Mouse (Mus musculus): ENCODE measurements at regions not wholly inside any gene's neighbourhood (a gene's known extent, or its start where the extent isn't known, plus 50 kb on each side); places are given as distances from the start of the nearest gene placed in this dataset.
"Not testable (repeated sequence)": the region's sequence is repeated elsewhere in the genome, so short reads cannot be mapped to it uniquely, and the experiment has no call there.

- DNase-seq (ENCODE audit: low spot score in 2 of 2), result no peak
Measured at GRCm38 (mm10) chr9:4234796-4235195, 74.5 kb downstream of the Aasdhppt start.

- not testable (repeated sequence) for DNase-seq (ENCODE audit: low spot score in 2 of 2)
Measured at GRCm38 (mm10) chr9:4214571-4214970, 94.7 kb downstream of the Aasdhppt start.

GRCm38 (mm10) chr9:4209987-4210476, 99.2 kb downstream of the Aasdhppt start:
- DNase-seq (ENCODE audit: low spot score in 2 of 2), result no peak

- not testable (repeated sequence) for DNase-seq (ENCODE audit: low spot score in 2 of 2)
Measured at GRCm38 (mm10) chr9:4192737-4193136, 116.5 kb downstream of the Aasdhppt start.

GRCm38 (mm10) chr9:4156011-4156410, 153.3 kb downstream of the Aasdhppt start:
- not testable (repeated sequence) for DNase-seq (ENCODE audit: low spot score in 2 of 2)

GRCm38 (mm10) chr9:4138829-4139228, 170.4 kb downstream of the Aasdhppt start:
- DNase-seq (ENCODE audit: low spot score in 2 of 2), result not testable (repeated sequence)

- DNase-seq (ENCODE audit: low spot score in 2 of 2), result no peak
Measured at GRCm38 (mm10) chr9:4092518-4092917, 216.8 kb downstream of the Aasdhppt start.

GRCm38 (mm10) chr9:4082668-4083067, 226.6 kb downstream of the Aasdhppt start:
- not testable (repeated sequence) for DNase-seq (ENCODE audit: low spot score in 2 of 2)

- DNase-seq (ENCODE audit: low spot score in 2 of 2), result peak; percentile 31 to 53
Measured at GRCm38 (mm10) chr9:4061037-4061436, 248.2 kb downstream of the Aasdhppt start.

- DNase-seq (ENCODE audit: low spot score in 2 of 2), result no peak
Measured at GRCm38 (mm10) chr9:4048749-4049148, 260.5 kb downstream of the Aasdhppt start.

- not testable (repeated sequence) for DNase-seq (ENCODE audit: low spot score in 2 of 2)
Measured at GRCm38 (mm10) chr9:4047654-4048053, 261.6 kb downstream of the Aasdhppt start.

GRCm38 (mm10) chr9:4040871-4041665, 268.2 kb downstream of the Aasdhppt start:
- no peak for DNase-seq (ENCODE audit: low spot score in 2 of 2)

- not testable (repeated sequence) for DNase-seq (ENCODE audit: low spot score in 2 of 2)
Measured at GRCm38 (mm10) chr9:4027181-4027580, 282.1 kb downstream of the Aasdhppt start.

GRCm38 (mm10) chr9:4020093-4020492, 289.2 kb downstream of the Aasdhppt start:
- no peak for DNase-seq (ENCODE audit: low spot score in 2 of 2)

GRCm38 (mm10) chr9:3996686-3997085, 312.6 kb downstream of the Aasdhppt start:
- no peak for DNase-seq (ENCODE audit: low spot score in 2 of 2)

GRCm38 (mm10) chr9:3988383-3988782, 320.9 kb downstream of the Aasdhppt start:
- not testable (repeated sequence) for DNase-seq (ENCODE audit: low spot score in 2 of 2)

- DNase-seq (ENCODE audit: low spot score in 2 of 2), result not testable (repeated sequence)
Measured at GRCm38 (mm10) chr9:3987971-3988370, 321.3 kb downstream of the Aasdhppt start.

All from right cerebral cortex, postnatal 36 days (tissue).